Mouse (Mus musculus) gastrocnemius, adult 8-10 months (tissue): ENCODE data around the gene Arglu1. TPM values are rescaled to one million over a fixed set of nuclear protein-coding genes. Genes with fewer than 3 reads are reported as not detected.
A peak's percentile ranks its signal among the peaks of the same experiment; 100 is the strongest.

ENCODE experiments used
- DNase-seq, 2 experiments: peaks; one replicate each; pipeline ENCODE4 v3.0.0; 2022; ENCODE audit warnings: low spot score in 2 of 2
- total RNA-seq, 4 experiments: library from RNA; stranded (reverse); gene quantifications; 2 replicates each; pipeline ENCODE4 v1.2.4; 2022

The Arglu1 gene
- total RNA-seq, 4 experiments from 2014 or later, result 27.8 to 38.6 (median 33.2) TPM

DNA sequence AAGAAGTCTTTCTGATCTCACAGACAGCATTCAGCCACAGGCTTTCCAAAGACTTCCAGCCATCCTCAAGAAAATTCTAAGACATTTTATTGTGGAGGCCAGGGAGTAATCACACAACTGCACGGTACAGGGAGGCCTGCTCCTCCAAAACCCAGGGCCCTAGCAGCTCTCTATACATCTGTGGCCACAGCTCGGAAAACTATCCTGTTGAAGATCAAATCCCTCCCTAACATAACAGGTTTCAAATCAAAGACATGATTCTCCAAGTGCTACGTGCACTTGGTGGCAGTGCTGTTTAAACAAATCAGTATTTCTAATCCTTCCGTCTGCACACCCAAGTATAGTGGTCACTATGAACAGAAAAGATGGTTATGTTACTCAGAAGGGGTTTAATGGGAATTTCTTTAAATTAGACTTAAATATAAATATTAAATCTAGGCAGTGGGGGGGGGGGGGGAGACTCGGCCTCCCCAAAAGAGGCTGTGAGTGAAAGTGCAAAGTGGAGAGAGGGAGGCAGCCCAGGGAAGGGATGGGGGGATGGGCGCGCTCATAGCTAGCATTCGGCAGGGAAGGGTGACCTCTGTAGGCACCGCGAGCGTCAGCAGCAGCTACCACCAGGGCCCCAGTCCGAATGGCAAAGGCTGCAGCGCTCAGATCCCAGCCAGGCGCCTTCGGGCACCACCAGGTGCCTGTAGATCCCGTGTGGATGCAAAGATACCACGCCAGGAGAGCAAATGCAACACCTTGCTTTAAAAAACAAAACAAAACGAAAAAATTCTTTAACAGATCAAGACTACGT, 31.7 kb downstream of the Arglu1 start:
- peak; percentile 57 to 64 for DNase-seq

GRCm38 (mm10) chr8:8657692-8658355, 32.5 kb downstream of the Arglu1 start:
- no peak for DNase-seq

GRCm38 (mm10) chr8:8656578-8657441, 33.5 kb downstream of the Arglu1 start:
- no peak for DNase-seq

DNA sequence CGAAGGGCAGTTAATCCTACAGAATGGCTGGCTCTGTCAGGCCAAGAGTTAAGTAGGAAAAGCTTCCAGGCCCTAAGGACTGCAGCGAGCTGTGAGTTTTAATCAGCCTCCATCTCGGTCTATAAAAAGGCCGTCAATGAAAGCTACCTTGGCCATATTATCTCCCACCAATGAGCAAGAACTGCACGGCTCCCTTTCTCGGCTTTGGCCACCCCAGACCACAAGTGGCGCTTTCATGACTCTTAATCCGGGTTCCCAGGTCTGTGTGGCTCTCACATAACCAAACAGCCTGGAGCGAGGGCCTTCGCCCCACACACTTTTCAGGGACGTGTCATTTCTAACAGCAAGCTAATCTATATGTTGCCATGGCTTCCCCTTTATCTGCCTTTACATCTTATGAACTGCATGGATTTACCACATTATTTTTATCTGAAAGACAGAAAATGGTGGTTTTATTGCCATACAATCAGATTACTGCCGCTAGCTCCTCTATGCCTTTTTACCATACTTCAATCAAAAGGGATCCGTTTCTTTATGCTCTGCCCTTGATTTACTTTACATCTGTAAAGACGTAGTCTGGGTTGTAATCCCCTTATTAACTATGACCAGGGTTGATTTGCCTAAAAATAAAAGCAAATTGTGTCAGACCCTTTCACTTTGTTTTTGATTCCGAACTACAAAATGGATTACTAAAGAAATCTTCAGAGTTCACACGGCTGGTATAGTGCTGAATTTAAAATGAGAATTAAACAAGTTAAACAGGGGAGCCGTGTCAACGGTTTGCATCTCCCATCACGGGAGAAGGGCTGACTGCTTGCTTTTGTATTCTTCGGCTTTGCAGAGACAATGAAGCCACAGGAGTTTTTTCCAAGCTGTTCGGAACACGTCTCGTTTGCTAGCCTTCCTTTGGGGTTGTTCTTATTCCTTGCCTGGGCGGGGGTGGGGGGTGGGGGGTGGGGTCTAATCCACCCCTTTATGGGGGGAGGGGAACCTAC, 34.7 kb downstream of the Arglu1 start:
- DNase-seq, result no peak

DNA sequence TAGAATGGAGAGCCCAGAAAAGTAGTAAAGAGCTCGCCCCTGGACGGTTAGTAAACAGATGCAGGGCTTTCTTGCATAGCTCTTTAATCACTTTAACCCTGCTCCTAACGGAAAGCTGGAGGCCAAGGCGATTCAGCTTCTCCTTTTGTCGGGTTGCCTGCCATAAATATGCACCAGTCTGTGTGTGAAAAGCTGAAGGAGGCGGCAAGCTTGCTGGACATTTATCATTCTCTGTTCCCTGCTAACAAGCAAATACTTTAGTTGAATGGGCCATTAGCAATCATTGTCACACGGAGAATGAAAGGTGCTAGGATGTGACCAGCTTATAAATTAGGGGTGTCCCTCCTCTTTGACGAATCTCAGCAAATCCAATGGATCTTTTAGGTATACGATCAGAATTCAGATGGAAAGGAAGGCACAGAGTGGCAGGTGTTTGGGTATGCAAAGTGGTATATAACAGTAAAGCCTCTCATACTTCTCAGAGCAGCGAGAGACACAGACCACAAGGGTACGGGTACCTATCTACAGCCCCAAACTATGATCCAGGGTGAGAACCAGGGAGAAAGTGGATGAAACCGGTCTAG, 36.3 kb downstream of the Arglu1 start:
- DNase-seq, result no peak

DNA sequence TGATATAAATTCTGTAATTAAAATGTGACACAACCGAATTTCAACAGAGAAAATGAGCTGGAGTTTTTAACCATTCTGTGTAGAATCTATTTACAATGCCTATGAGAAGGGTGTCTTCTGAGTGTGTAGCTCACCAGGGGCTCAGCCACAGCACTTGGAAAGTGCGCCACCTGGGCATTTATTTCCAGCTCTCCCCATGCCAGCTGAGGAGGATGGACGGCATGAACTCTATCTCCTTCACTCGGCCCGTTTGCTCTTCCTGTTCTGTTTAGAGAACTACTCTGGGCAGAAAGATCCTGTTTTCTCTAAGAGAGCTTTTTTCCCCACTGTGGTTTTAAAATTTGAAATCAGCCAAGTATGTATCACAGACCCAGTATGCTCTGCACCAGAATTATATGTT, 37.0 kb downstream of the Arglu1 start:
- no peak for DNase-seq

DNA sequence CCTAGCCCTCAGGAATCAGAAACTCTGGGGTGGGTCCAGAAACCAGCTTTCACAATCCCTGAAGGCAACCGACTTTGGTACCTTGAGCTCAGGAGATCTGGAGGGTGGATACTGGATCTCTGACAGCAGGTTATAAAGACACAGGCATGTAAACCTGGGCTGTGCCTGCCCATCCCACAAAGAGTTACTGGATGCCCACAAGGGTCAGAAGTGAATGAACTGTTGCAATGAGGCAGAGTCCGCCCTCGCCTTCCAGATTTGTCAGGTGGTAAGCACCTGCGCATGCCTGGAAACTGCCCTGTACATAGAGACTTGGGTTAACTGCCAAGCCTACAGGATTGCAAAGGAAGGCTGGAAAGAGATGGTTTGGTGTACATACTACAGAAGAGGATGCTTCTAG, 37.9 kb downstream of the Arglu1 start:
- DNase-seq, result no peak

DNA sequence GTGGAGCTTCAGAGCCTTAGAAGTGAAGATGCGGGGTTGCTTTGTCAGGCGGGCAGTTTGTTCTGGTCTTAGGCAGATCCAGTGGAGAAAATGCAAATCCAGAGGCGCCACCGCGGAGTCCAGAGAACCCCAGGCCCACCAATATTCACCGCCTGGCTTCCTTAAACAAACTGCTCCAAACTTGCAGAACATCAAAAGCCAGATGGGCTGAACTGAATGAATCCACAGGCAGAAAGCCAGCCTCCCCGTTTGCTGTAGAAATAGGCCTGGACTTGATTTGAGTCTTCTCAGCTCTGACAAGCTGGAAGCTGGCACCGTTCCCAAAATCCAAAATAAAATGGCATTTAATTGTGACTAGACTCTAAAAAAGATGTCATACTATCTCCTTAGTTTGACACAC, 40.4 kb downstream of the Arglu1 start:
- DNase-seq, result no peak

DNA sequence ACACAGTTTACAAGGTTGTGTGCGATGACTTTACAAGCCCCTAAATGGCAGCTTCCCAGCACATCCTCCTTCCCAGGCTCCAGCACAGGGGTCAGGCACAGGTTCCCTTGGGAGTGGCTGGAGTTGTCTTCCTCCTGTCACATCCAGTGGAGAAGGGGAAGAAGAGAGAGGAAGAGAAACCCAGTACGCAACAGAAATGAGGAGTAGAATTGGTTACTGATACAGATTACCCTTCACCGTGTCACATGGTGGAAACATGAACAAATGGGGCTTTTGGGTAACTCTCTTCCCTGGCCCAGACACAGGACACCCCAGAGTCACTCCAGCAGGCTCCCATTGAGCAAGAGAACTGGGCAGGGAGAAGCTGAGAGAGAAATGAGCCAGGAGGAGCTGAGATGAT, 40.8 kb downstream of the Arglu1 start:
- DNase-seq, result no peak

DNA sequence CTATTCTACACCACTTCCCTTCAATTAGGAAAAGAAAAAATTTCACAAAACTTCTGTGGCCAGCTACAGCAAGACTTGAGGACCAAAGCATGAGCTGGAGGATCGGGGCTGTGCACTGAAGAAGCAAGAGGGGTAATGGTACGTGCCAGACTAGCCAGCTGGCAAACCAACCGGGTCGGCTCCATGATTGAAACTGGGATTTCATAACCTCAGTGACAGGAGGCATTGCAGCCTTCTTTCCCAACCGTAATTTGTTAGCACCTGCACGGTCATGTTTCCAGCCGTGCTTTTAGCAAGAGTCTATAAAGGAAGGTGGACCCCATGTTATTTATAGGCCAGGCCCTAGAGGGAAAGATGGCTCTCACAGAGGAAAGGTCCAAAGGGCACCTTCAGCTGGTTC, 41.6 kb downstream of the Arglu1 start:
- DNase-seq, result no peak

GRCm38 (mm10) chr8:8647824-8648223, 42.5 kb downstream of the Arglu1 start:
- no peak for DNase-seq

- no peak for DNase-seq
Observed at GRCm38 (mm10) chr8:8647319-8647718, 43.0 kb downstream of the Arglu1 start.

DNA sequence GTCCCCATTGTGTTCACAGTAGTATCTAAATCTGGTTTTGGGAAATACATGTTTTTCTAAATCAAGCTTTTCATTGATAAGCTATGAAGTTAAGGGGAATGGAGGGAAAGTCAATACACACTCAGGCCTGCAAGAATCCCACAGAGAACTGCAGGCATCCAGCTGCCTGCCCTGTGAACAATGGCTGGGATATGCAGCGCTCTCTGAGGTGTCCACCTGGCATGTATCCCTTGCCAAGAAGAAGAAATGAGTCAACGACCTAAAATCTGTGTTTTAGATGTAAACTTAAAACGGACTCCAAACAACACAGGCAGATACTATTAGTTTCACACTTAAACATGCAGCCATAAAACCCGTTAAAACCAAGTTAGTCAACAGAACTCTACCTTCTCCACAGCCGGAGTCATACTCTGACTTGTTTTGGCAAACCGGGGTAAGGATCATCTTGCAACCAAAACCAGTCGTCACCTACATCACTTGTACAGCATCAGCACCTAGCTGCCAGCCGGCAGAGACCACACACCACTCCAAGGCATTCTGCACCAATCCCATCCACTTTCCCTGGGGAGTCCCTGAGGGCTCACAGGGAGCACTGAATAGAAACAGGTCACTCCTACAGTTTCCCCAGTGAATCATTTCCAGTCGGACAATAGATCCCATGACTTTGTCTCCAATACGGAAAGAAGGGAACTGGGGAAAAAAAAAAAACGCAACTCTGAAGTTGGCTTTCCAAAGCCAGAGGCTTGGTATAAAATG, 46.0 kb downstream of the Arglu1 start:
- no peak for DNase-seq

GRCm38 (mm10) chr8:8640264-8640588, 50.1 kb downstream of the Arglu1 start:
- DNase-seq, result no peak

DNA sequence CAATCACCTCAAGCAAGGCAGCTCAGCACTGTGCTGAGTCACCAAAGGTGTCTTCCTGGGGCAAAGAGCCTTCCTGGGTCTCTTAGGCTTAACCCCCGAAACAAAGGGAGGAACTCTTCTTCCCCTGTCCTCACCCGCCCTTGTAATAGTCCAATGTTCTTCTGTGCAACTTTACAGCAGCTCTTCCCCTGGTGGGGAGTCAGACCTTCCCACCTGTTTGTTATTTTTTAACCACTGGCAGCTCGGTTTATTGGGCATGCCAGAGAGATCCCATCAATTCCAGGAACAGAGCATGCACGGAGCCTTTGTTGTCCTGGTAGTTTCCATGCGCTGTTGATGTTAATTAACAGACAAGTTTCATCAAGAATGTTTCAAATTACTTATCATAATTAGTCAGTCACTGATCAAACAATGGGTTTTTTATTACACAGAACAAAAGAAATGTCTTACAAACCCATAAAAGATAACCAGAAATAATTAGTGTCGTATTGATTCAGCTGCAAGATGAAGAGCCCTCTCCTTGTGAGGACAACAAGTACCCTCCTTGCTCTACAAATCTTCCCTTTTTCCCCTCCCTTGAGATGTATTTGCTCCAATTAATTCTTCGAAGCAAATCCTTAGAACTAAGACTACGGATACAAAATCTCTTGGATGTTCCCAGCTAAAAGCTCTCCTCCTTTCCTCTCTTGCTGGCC, 50.6 kb downstream of the Arglu1 start:
- DNase-seq, result no peak

GRCm38 (mm10) chr8:8631394-8631793, 58.9 kb downstream of the Arglu1 start:
- DNase-seq, result no peak

DNA sequence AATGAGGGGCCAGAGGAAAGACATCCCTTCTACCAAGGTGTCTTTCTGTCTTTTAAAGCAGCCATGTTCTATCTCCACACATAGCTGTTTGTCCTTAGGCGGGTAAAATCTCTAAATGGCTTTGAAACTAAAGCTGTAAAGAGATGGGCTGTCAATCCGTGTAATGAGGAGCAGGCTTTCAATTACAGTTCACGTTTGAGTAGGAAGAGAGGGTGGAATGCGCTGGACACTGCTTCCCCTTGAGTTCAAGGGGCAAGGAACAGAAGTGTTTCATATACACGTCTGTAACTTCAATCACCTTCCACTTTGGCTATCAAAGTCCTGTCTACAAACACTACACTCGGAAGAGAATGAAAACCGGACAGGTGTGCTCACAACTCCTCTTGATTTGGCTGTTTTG, 66.3 kb downstream of the Arglu1 start:
- DNase-seq, result no peak

DNA sequence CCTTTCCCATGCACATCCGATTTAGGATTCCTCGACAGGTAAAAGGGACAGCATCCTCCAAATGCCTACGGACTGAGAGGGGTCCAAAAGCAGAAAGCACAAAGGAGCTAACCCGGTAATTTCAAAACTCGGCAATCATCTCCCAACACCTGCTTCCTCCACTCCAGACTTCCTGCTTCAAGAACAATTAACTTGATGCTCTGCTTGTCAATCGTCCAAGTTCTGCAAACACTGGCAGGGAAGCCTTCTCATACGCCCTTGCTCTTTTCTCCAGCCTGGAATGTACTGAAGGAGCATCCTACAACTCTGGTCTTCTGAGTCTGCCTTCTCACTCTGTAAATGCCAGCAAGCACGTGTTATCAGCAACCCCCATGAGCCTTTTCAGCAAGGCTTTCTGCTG, 66.8 kb downstream of the Arglu1 start:
- DNase-seq, result no peak

- DNase-seq, result no peak
Observed at GRCm38 (mm10) chr8:8622476-8622875, 67.8 kb downstream of the Arglu1 start.
